Mouse (Mus musculus) heart, adult 8-10 months (tissue): Measurements from ENCODE around the gene Tgfbi. TPM values are rescaled to one million over a fixed set of nuclear protein-coding genes. Genes with fewer than 3 reads are reported as not detected.

Source experiments
- DNase-seq: peaks from one replicate; pipeline ENCODE4 v3.0.0; 2022; ENCODE audit warnings: low spot score
- total RNA-seq, 4 experiments: library from RNA; stranded (reverse); gene quantifications; 2 replicates each; pipeline ENCODE4 v1.2.4; 2022

Tgfbi gene
- total RNA-seq, 4 experiments from 2014 or later: 10.2 to 16.8 (median 14.4) TPM

DNA sequence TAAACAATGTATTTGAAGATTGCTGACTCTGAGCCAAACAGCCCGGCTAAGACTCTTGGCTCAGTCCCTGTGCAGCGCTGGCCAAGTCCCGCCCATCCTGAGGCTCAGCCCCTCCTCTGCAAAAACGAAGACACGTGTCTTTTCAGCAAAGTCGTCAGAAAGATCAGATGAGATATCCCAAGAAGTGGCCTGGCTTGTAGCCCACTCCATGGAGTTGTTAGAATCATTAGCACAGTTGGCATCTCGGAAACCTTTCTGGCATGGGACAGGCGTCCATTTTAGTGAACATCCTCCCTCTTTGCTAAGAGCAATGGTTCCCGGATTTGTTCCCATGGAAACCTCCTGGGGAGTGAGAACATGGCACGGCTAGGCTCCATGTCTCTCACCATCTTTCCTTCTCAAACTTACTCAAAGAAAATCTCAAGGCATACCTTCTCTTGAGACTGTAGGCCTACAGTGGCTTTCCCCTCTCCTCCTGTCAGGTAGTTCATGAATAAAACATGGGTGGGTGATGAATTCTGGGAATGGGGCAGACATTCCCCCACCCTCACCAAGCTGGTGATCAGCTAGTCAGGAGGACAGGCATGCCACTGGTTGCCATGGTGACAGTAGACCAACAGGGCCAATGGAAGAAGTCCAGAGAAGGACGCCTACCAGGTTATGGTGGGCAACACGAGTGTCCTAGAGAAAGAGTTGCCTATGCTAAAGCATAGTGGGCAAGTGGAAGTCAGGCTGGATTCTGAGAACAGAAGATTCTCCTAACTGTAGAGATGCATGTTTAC, 11.3 kb upstream of the Tgfbi start:
- DNase-seq: peak; percentile 68

DNA sequence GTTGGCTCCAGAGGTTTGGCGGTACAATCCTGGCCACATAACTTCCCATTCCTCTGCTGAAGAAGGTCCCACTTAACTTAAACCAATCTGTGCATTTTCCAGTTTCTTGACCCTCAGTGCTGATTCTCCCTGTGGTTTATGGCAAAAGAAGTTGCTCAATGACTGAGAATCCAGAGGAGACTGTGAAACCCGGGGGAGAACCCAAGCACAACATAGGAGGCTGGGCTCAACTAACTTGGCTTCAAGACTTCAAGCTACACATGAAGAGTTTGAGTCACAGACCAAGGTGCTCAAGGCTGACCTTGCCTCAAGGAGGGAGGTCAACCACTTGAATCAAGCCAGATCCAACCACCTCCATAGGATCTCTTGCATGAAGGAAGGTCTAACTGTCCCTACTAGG, 9.8 kb upstream of the Tgfbi start:
- no peak for DNase-seq

DNA sequence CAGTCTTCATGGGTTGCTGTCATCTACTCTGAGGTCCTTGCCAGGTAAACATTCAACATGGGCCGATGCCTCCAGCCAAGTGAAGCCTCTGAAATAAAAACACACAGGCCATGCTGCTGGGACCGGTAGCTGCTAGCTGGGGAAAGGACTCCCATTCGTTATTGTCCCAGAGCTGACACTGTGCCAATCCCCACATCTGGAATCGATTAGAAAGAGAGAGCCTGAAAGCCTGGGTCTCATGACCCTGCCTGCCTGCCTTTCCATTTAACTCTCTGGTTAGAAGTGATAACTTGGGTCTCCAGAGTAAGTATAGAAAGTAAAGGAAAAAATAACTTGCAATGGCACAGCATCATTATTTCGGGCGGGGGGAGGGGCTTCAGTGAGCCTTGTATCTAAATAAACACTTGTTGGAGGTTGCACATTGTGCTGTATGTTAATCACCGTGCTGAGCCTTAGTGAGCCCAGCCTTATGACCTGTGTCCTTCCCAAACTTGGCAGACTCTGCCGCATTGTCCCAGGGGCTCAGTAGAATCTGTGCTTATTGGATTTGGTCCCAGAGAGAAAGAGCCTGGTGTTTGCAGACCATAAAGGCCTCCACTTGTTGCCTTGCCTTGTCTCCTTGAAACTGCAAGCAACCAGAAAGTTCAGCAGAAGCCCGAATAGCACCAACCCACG, 9.0 kb upstream of the Tgfbi start:
- DNase-seq: peak; percentile 85

DNA sequence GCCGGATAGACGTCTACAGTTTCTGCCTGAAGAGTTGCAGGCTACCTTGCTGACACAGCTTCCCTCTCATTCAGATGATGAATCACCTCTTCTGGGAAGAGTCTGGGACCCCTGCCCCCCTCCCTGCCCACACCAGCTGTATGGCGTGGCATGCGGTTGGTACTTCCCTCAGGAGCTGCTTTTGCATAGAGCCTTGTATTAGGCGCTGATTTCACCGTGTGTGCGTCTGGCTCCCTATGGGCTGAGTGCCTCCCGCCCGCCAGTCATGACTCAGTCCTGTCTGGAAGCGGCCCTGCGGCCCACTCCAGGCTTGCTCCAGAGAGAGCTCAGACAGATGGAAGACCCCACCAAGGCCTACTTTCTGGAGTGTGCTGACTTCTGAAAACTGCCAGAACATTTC, 8.1 kb upstream of the Tgfbi start:
- no peak for DNase-seq

DNA sequence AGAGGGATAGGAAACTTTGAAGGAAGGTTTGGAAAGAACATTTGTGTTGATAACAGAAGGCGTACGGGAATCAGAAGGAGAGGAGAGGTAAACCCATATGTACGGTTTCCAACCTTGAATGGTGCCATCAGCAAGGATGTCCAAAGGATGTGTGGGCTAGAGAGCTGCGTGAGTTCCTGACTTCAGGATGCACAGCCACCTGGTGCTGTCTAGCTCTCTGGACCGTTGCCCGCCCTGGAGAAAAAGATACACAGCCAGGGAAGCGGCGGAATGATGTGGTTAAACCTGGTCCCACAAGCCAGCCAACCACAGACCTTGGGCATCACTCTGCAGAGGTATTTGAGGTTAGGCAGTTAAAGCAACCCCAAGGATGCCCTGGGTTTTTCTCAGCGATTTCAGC, 3.8 kb upstream of the Tgfbi start:
- DNase-seq: no peak

DNA sequence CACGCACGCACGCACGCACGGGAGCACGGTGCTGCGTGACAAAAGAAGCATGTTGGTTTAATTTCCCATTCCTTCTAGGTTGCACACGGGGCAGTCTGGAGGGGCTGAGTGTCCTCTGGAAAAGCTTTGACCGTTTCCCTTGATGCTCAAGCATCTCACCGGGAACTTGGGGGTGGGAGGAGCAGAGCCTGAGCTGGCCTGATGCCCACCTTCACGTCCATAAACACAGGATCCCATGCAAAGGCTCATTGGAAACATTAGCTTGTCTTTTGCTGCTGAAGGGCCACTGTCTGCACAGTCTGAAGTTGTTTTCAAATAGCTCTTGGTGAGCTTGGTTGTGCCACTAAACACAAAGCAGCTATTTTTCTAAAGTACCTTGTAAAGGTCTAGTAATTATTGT, 2.6 kb upstream of the Tgfbi start:
- DNase-seq: no peak

DNA sequence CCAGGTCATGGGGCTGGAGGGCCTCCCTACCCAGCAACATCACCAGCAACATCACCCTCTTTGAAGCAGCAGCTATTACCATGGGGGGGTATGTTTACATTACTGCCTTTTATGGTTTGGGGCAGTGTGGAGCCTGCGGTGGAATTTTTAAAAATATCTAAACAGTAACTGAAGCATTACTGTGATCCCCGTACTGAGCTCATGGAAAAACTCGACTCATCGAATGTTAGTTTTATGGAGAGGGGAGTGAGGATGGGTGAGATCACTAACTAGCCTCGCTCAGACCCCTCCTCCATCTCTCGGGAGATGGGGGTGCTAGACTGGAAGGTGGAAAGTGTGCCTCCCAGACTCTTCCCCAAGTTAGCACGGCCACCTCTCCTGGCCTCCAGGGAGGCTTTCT, 2.1 kb upstream of the Tgfbi start:
- DNase-seq: no peak

DNA sequence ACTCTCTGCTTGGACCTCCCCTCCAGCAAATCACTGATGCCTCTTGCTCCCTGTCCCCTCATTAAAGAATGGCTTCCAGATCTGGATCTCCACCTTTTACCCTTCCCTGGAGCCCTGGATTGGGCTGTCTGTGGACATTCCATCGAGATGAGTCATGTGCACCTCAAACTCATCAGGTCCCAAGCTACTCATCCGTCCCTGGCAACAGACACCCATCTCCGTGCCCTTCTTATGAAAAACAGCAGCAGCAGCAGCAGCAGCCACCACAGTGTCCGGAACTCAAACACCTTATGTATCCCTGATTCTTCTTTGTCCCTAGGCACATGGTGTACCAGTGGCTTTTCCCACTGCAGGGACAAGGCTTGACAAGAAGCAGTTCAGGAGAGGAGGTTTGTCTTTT, 1.5 kb upstream of the Tgfbi start:
- DNase-seq: no peak

DNA sequence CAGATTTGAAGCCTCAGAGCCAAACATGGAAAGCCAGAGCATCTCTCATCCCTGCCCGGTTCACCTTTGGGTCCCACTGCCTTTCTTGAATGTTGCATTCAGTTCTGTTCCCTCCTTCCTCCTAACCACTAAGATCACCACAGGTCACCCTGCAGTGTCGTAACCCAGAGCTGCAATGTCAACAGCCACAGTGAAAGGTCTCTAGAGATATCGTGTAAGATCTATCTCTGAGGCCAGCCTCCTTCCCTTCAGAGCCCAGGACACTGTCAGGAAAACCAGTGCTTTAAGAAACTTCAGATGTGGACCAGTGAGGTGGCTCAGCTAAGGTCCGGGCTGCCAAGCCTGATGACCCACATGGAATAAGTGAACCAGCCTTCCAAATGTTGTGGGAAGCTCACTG, 1.8 kb downstream of the Tgfbi start:
- no peak for DNase-seq

DNA sequence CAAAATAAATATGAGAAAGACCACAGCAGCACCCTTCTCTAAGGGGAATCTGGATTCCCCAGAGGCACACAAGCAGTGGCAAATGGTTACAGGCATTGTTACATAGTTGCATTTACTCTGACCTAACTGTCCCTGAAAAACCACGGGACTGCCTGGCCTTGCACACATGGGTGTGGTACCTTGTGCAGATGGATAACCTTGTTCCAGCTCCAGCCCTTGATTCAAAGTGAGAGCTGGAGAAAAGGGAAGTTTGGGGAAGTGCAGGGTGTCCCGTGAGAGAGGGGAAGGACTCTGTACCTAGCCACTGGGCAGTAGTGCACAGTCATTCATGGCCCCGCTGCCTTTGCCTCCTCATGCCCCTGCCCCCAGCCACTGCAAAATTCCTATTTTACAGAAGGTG, 2.4 kb downstream of the Tgfbi start:
- DNase-seq: no peak

DNA sequence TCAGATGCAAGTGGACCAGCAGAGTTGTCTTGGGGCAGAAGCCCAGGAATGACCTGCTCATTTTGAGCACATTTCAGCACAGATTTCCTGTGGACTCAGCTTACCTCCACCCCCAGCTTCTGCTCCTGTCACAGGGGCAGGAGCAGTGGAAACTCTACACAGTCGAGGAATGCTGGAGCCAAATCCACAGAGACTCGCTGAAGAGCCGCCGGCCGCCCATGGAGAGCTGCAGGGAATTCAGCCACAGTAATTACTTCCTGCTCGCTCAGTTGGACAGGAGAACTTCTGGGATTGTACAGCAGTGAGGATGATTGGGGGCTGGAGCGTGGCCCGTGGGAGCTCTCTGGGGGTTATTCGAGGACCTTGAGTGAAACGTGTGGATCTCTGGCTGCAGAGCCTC, 3.0 kb downstream of the Tgfbi start:
- no peak for DNase-seq

DNA sequence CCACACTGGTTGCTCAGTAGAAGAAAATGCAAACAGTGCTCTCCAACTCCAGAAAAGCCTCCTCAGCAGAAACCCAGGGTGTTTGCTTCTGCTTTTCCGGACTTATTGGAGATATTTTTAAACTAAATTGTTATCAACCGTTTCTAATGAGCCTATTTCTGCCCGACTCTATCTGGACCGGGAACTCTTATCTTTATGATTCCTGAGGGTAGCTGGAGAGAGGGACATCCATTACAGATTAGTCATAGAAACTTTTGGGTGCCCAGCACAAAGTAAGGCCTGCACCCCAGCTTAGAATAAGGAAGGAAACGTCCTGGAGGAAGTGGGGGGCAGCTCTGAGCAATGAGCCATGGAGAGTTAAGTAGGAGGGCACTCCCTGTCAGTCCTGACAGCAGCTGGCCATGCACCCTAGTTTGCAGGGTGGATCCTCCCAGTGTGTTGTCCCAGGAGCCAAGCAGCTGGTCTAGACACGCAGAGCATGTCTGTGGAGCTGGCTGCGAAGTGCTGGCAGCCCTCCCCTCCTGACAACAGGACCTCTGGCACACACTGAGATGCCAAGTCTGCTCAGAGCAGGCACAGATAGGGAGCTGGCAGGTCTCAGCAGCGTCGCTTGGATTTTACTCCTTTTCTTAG, 4.2 kb downstream of the Tgfbi start:
- peak; percentile 66 for DNase-seq

DNA sequence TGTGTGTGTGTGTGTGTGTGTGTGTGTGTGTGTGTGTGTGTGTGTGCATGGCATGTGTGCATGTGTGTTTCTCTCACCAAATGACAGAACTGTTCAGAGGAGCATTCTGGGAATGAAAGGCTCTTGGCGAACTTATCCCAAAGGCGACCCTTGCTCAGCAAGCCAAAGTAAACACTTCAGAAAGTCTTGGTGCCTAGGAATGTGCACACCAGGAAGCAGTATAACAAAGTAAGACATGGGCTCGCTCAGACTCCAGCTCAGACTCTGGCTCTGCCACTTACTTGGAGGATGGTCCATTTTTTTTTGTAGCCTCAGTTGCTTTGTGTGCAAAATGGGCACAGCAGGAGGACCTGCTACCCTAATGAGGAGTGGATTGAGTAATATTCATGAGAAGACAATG, 5.4 kb downstream of the Tgfbi start:
- no peak for DNase-seq

DNA sequence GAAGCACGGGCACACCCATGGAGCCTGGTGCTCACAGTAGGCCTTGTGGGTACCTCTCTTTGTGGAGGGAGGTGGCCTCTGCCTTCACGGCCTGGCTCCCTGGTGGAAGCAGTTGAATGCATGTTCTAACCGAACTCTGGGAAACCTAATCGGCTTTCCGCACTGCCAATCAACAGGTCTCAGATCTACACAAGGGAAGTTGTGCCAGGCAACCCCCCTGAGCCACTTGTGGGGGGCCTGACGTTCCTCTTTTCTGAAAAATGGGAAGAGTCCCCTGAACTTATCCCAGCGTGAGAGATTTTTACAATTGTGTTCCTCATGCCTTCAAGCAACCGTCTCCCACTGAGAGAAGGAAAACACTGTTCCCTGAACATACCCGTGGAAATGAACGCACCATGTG, 5.9 kb downstream of the Tgfbi start:
- DNase-seq: no peak

DNA sequence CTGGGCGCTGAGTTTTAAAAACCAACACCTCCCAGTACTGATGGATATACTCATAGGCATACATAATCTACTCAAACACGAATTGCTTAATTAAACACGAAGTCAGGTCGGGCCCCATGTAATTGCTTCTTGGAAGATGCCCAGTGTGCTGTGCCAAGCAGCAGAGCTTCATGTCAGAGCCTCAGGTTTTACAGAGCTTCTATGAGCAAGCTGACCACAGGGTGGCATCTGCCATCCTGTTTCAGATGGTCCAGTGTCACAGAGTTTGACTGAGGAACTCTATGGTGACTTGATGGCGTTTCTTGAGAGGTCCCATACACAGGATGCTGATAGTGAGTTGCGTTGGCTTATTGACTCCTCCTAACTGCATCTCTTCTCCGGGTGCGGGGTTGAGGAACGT, 6.5 kb downstream of the Tgfbi start:
- DNase-seq: no peak

DNA sequence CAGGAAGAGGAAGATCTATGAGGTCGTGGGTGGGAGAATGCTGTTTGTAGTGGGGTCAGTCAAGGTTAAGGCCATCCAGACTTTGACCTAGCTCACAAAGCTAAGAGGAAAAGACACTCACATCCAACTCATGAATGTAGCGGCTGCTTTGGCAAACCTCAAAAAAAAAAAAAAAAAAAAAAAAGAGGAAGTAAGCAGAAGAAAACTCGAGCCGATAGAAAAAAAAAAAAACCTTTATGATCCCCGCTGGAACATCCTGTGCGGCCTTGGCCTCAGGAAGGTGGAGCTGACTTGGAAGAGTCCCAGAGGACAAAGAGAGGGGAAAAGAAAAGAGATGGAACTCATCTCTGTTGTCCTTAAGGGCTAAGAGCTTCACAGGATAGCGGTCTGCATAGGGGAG, 7.1 kb downstream of the Tgfbi start:
- DNase-seq: no peak

DNA sequence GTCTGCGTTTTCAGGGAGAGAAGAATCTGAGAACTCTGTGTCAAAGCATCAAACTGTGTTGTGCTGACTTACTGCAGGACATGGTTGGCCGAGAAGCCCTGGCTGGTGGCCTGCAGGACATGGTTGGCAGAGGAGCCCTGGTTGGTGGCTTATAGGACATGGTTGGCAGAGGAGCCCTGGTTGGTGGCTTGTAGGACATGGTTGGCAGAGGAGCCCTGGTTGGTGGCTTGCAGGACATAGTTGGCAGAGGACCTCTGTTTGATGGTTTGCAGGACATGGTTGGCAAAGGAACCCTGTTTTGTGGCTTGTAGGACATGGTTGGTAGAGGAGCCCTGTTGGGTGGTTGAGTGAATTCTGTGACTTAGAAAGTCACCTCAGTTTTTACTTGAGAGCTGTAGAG, 7.9 kb downstream of the Tgfbi start:
- no peak for DNase-seq

DNA sequence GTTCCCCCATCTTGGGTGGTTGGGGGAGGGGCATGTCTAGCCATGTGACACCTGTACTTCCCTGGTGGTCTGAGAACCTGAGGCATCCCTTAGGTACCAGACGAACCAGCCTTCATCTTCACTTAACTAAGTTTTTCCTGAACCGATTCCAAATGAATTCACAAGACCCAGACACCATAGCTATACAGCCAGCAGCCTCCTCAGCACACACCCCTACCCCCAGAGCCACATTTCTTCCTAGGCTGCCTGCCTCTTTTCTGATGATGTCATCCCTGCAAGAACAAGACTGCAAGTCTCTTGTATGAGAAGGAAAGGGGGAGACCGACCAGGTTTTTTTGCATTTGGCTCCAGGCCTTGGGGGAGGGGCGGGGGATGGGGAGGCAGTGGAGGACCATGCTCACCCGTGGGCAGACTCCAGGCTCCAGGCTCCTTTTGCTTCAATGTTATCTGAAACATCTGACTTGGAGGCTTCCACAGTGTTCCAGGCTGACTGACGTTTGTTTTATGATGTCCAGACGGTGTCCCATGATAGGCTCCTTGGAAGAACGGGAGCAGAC, 13.0 kb downstream of the Tgfbi start:
- DNase-seq: no peak

DNA sequence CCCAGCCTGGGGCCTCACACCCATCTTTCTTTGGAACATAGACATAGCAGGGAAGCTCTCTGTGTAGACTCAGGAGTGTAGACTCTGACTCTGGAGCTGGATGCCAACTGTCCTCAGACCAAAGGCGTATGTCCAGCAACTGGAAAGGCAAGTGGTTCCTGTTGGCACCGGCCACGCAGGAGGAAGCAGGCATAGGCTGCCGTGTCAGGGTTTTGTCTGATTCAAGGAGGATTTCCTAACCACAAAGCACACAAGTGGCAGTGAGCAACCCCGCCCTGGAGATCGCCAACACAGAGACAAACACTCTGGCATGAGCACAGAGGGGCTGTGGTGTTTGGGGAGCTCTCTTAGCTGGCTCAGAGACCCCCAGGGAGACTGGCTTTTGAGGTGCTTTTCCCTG, 17.2 kb downstream of the Tgfbi start:
- DNase-seq: no peak

DNA sequence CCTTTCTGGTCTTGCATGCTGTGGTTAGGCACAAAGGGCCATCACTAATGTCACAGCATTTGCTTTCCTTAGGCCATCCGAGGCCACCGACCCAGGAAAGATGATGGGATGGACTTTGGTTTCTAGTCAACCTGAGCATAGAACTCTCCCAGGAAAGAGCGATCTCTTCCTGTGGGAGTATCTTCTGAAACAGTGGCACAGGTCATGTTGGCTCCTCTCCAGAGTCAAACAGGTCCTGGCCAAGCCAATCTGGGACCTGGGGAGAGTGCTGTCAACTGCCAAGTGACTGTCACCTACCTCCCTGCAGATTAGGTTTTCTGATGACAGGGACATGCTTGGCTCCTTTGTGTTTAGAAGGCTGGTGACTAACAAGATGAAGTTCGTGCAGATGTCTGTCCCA, 20.8 kb downstream of the Tgfbi start:
- no peak for DNase-seq

DNA sequence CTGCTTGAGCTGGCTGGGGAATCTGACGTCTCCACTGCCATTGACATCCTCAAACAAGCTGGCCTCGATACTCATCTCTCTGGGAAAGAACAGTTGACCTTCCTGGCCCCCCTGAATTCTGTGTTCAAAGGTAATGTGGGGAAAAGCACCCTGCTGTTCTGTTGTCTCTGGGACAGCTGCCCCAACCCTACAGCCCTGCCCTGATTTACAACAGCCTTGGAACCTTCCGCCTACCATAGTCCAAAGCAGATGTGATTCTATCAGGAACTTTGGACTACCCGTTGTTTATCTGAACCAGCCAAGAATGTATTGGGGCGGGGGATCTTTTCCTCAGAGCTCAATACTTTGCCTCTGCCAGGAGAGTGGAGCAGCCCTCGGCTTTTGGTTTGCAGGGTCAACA, 21.2 kb downstream of the Tgfbi start:
- no peak for DNase-seq

DNA sequence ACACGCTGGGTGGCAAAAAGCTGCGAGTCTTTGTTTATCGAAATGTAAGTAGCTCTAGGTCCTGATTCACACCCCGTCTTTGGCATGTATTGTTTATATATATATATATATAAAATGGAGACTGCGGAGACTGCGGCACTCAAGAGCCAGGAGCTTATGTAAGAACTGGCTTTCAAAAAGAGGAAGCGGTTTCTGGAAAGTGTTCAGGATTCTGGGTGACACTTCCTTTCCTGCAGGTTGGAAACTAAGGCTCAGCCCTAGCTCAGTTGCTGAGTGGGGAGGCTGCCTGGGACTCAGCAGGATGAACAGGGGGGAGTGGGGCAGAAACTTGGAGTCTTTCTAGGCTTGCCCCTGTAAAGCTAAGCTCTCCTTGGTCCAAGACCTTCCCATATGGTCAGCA, 22.0 kb downstream of the Tgfbi start:
- peak; percentile 53 for DNase-seq

DNA sequence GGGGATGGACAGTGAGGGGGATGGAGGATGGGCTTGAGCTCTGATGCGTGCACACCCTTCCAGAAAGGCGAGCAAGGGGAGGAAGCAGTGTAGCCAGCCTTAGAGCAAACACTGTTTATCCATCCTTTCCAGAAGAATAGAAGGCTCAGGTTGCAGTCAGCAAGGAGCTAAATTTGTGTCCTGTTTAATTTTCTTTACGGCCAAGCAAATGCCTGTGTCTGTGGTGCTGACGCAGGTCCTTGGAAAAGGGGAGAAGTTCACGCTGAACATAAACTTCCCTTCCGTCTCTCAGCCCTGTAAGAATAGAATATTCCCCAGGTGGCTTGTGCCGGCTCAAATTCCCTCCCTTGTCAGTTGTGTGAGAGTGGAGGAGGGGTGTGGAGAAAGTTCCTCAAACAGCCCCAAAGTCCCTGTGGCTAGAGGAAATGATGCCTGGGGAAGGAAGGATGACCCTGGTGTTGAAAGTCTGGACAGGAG, 24.9 kb downstream of the Tgfbi start:
- no peak for DNase-seq
